Mouse (Mus musculus): ENCODE data around the gene Rbmy.
"Not testable (repeated sequence)": the region's sequence is repeated elsewhere in the genome, so short reads cannot be mapped to it uniquely, and the experiment has no call there.

Gene Rbmy

GRCm38 (mm10) chrY:2830380-2830779 is at the start of gene Rbmy, which contains the start of gene Gm10256:
Rbmy (plus strand) TSS chrY:2830680.
Gm10256 (plus strand) TSS chrY:2830699.
- DNase-seq (ENCODE audit: low spot score), result not testable (repeated sequence)

- not testable (repeated sequence) for DNase-seq (ENCODE audit: low spot score)
Observed at GRCm38 (mm10) chrY:2796105-2796504, 34.4 kb upstream of the Rbmy start, which contains the start of gene Gm4064. Gm4064 (minus strand) TSS chrY:2796205.
